In genomic region chr12:55490722-55491449, GRCm38 (mm10) we compare ENCODE assay signal across 8 mouse cellular contexts. TPM values are rescaled to one million over a fixed set of nuclear protein-coding genes. Genes with fewer than 3 reads are reported as not detected.
DNase-seq lines count a peak whose midpoint lies in the region; ATAC-seq and TF ChIP-seq lines count a peak whose summit lies in the region.

No protein-coding gene starts in this region.

- H3K9me3 ChIP-seq in lung, postnatal 0 days (ENCODE audit: low read length), result no peaks in the 10 kb centered on the region

- no peak for TF ChIP-seq POLR2A in bone marrow, adult 2 months (IDR thresholded peaks at IDR 0.05; ENCODE audit: borderline replicate concordance, control insufficient read depth, low read depth, low read length)

- peak overlapping the region; percentile 92 for H3K27ac ChIP-seq in left cerebral cortex, adult 2 months
- peak overlapping the region; percentile 93 for H3K27ac ChIP-seq in bone marrow, adult 2 months (ENCODE audit: control insufficient read depth, insufficient read depth, low read depth, low read length, poor library complexity)
- peak overlapping the region; percentile 99 for H3K27ac ChIP-seq in lung, postnatal 0 days (ENCODE audit: low read length)

- WGBS in bone marrow, adult 2 months, result 67% methylated on average over 13 of the region's 13 CpGs
- 45% methylated on average over 13 of the region's 13 CpGs for WGBS in lung, postnatal 0 days

- intact Hi-C loops in left cerebral cortex, adult 2 months (cut with DNase I), result loop anchor here (10.0 kb wide), 1 partner anchor 344 kb away; the partner anchor contains the start of gene Brms1l
- intact Hi-C loops in gastrocnemius, postnatal 14 days (cut with DNase I; ENCODE audit: low total_unique reads), result no loop called here

- no peak for ATAC-seq in lung, postnatal 0 days
- ATAC-seq in megakaryocyte progenitor cell, adult 5-6 weeks (replicated peaks; ENCODE audit: poor library complexity), result no peak

- H3K4me3 ChIP-seq in left cerebral cortex, adult 2 months, result peak overlapping the region; percentile 95
- peak overlapping the region; percentile 88 for H3K4me3 ChIP-seq in bone marrow, adult 2 months (replicated peaks; ENCODE audit: control insufficient read depth, low read depth, low read length)
- H3K4me3 ChIP-seq in lung, postnatal 0 days (ENCODE audit: low read depth, low read length), result peak overlapping the region; percentile 99

- H3K4me2 ChIP-seq in lung, postnatal 0 days (replicated peaks; ENCODE audit: low read depth, low read length), result peak overlapping the region; percentile 79

- DNase-seq in left cerebral cortex, adult 2 months (ENCODE audit: extremely low spot score in 1 of 2, low spot score in 2 of 2), result no peak
- DNase-seq in left cerebral cortex, adult 8-10 months (ENCODE audit: low spot score in 2 of 2), result no peak
- DNase-seq in gastrocnemius, postnatal 14 days, result peak; percentile 49
- peak; percentile 78 for DNase-seq in induced T-regulatory cell, adult 2 months (ENCODE audit: low read depth)
- peak; percentile 60 for DNase-seq in lung, postnatal 0 days (ENCODE audit: low spot score)
- no peak for DNase-seq in layer of hippocampus, postnatal 25 days (ENCODE audit: extremely low spot score in 1 of 2, low spot score in 1 of 2)

- H3K4me1 ChIP-seq in bone marrow, adult 2 months (ENCODE audit: control insufficient read depth, insufficient read depth, low read length), result peaks cover 11% of the 10 kb centered on the region; the same call in 1 of the 2 replicates
- H3K4me1 ChIP-seq in lung, postnatal 0 days (ENCODE audit: insufficient read depth, low read depth, low read length), result peaks cover 22% of the 10 kb centered on the region

- peak; percentile 5; the same call in 1 of the 2 replicates for TF ChIP-seq EP300 in lung, postnatal 0 days (IDR thresholded peaks at IDR 0.05)

- TF ChIP-seq CTCF in left cerebral cortex, adult 2 months (IDR thresholded peaks at IDR 0.05), result no peak
- TF ChIP-seq CTCF in bone marrow, adult 2 months (IDR thresholded peaks at IDR 0.05; ENCODE audit: control insufficient read depth, insufficient read depth, low read length), result no peak
- no peak for TF ChIP-seq CTCF in lung, postnatal 0 days (IDR thresholded peaks at IDR 0.05)

- H3K36me3 ChIP-seq in lung, postnatal 0 days (ENCODE audit: insufficient read depth, low read length), result peaks cover 36% of the 10 kb centered on the region

- H3K27me3 ChIP-seq in lung, postnatal 0 days (replicated peaks; ENCODE audit: insufficient read depth, low read length), result no peaks in the 10 kb centered on the region

- peak overlapping the region; percentile 72 for H3K9ac ChIP-seq in lung, postnatal 0 days (replicated peaks; ENCODE audit: low read depth)

RNA-seq across cellular contexts. Expression of gene Nfkbia, which starts 1.6 kb away (rescaled TPM):
- 10 to 100 TPM; 33.3 to 53.1 TPM for total RNA-seq in left cerebral cortex, adult 2 months (2021)
- total RNA-seq in left cerebral cortex, adult 8-10 months (2022), result 10 to 100 TPM; 30.4 to 36.8 (median 35.1) TPM
- 51.8 and 91.0 TPM in 2 replicates for polyA plus RNA-seq in bone marrow, adult 2 months (2011; ENCODE audit: insufficient read depth, insufficient read length, low replicate concordance, missing spikeins)
- total RNA-seq in gastrocnemius, postnatal 14 days (2021), result 10 to 100 TPM; 22.8 to 38.3 TPM
- polyA plus RNA-seq in lung, postnatal 0 days (2015; fragmentation: Nextera tagmentation; extraction: Ambion mirVana), result 184 and 297 TPM in 2 replicates
- 40.6 and 85.4 TPM in 2 replicates for total RNA-seq in megakaryocyte progenitor cell, adult 5-6 weeks (2015)
- total RNA-seq in megakaryocyte progenitor cell, adult 5-6 weeks (2017), result 36.4 and 69.6 TPM in 2 replicates
- total RNA-seq in layer of hippocampus, postnatal 25 days (2021), result 10 to 100 TPM; 26.8 to 44.1 TPM

Comparison
In these comparisons a context has a peak if more than half of its experiments do, and no peak if none do; other contexts are left out.
1. DNase-seq: peak in gastrocnemius, postnatal 14 days (single experiment), induced T-regulatory cell, adult 2 months (single experiment) and lung, postnatal 0 days (single experiment); none in left cerebral cortex, adult 2 months (0 of 2), left cerebral cortex, adult 8-10 months (0 of 2) and layer of hippocampus, postnatal 25 days (0 of 2).
2. Peak in every context shown above with its lines, with median percentiles within 50 percentile points of each other: H3K27ac ChIP-seq and H3K4me3 ChIP-seq.